20 mouse cellular contexts compared by ENCODE assay signal in the genomic region with DNA sequence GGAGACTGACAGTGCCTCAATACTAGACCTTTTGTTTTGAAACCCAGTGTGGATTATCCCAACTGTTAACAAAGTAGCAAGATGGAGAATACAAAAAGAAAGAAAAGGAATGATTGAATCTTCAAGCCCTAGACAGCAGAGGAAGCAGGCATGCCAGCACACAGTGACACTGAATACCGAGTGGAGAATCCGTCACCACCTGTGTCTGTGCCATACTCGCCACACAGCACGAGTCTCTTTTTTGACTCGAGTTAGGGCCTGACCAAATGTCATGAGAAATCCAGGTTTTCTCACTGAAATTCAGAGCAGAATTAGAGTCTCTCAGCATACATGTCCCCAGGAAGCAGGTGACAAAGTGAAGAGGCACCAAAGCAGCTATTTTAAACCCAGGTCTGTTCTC.
DNase-seq lines count a peak whose midpoint lies in the region; ATAC-seq and TF ChIP-seq lines count a peak whose summit lies in the region.
"Had no signal": no experiment of that assay in that cellular context is flagged by ENCODE, and none has a peak within 500 bp of the region (broad histone marks: within the 10 kb centered on the region; RNA-seq: fewer than 3 reads in every experiment).

No protein-coding gene starts in this region.

- no peak overlapping the region for H3K27ac ChIP-seq in intestine, postnatal 0 days (ENCODE audit: low read depth, low read length)
- H3K27ac ChIP-seq in heart, adult 2 months = no peak overlapping the region
- H3K27ac ChIP-seq in kidney, embryonic 15.5 days = no peak overlapping the region
- H3K27ac ChIP-seq: embryonic facial prominence, embryonic 15.5 days; forebrain, embryonic 10.5 days; hindbrain, embryonic 10.5 days; hindbrain, embryonic 14.5 days; intestine, embryonic 15.5 days had no signal

- no peak for TF ChIP-seq CTCF in intestine, postnatal 0 days (IDR thresholded peaks at IDR 0.05; ENCODE audit: low read depth)
- no peak for TF ChIP-seq CTCF in heart, adult 2 months (IDR thresholded peaks at IDR 0.05)

- no peak overlapping the region for H3K9ac ChIP-seq in intestine, postnatal 0 days (ENCODE audit: low read depth, low read length)
- H3K9ac ChIP-seq in heart, adult 2 months (ENCODE audit: low read depth, low read length) = no peak overlapping the region
- no peak overlapping the region for H3K9ac ChIP-seq in kidney, embryonic 15.5 days
- H3K9ac ChIP-seq: embryonic facial prominence, embryonic 15.5 days; heart, embryonic 12.5 days; hindbrain, embryonic 14.5 days; intestine, embryonic 15.5 days had no signal

- intact Hi-C loops in heart, adult 2 months (cut with DNase I) = no loop called here

- no peak for TF ChIP-seq EP300 in heart, adult 2 months (IDR thresholded peaks at IDR 0.05; ENCODE audit: insufficient read depth, low read depth, low read length)

- H3K79me2 ChIP-seq in heart, adult 2 months (replicated peaks; ENCODE audit: control insufficient read depth, insufficient read depth, low read length) = no peaks in the 10 kb centered on the region

- no peaks in the 10 kb centered on the region for H3K27me3 ChIP-seq in intestine, postnatal 0 days (replicated peaks; ENCODE audit: control insufficient read depth, insufficient read depth, low read length)
- no peaks in the 10 kb centered on the region for H3K27me3 ChIP-seq in heart, adult 2 months (ENCODE audit: control insufficient read depth, insufficient read depth, low read length)
- no peaks in the 10 kb centered on the region for H3K27me3 ChIP-seq in kidney, embryonic 15.5 days
- H3K27me3 ChIP-seq: embryonic facial prominence, embryonic 15.5 days; heart, embryonic 12.5 days; intestine, embryonic 15.5 days had no signal

- no peaks in the 10 kb centered on the region for H3K9me3 ChIP-seq in intestine, postnatal 0 days (ENCODE audit: control insufficient read depth)
- no peaks in the 10 kb centered on the region for H3K9me3 ChIP-seq in kidney, embryonic 15.5 days (replicated peaks)
- H3K9me3 ChIP-seq: embryonic facial prominence, embryonic 15.5 days; forebrain, embryonic 10.5 days; heart, embryonic 12.5 days; hindbrain, embryonic 10.5 days; intestine, embryonic 15.5 days had no signal

- peak; percentile 48 for ATAC-seq in frontal cortex, adult (ENCODE audit: low TSS enrichment)
- ATAC-seq in intestine, postnatal 0 days = no peak
- no peak for ATAC-seq in kidney, embryonic 15.5 days (replicated peaks; ENCODE audit: low FRiP score)
- ATAC-seq: forebrain, embryonic 14.5 days; intestine, embryonic 15.5 days had no signal

- no peaks in the 10 kb centered on the region for H3K4me1 ChIP-seq in intestine, postnatal 0 days (replicated peaks; ENCODE audit: control insufficient read depth, insufficient read depth, low read length)
- no peaks in the 10 kb centered on the region for H3K4me1 ChIP-seq in heart, adult 2 months (ENCODE audit: control insufficient read depth, insufficient read depth, low read length)
- H3K4me1 ChIP-seq in kidney, embryonic 15.5 days = no peaks in the 10 kb centered on the region
- H3K4me1 ChIP-seq: embryonic facial prominence, embryonic 15.5 days; forebrain, embryonic 10.5 days; heart, embryonic 12.5 days; hindbrain, embryonic 10.5 days; intestine, embryonic 15.5 days had no signal

- no peak overlapping the region for H3K4me2 ChIP-seq in intestine, postnatal 0 days (replicated peaks; ENCODE audit: low read depth)
- H3K4me2 ChIP-seq in kidney, embryonic 15.5 days = no peak overlapping the region
- H3K4me2 ChIP-seq: embryonic facial prominence, embryonic 15.5 days; heart, embryonic 12.5 days; hindbrain, embryonic 14.5 days; intestine, embryonic 15.5 days had no signal

- no peak overlapping the region for H3K4me3 ChIP-seq in intestine, postnatal 0 days (ENCODE audit: low read depth, low read length)
- no peak overlapping the region for H3K4me3 ChIP-seq in heart, adult 2 months
- H3K4me3 ChIP-seq in kidney, embryonic 15.5 days (replicated peaks) = no peak overlapping the region
- H3K4me3 ChIP-seq: embryonic facial prominence, embryonic 15.5 days; erythroblast, embryonic 14.5 days; forebrain, embryonic 10.5 days; heart, embryonic 12.5 days; hindbrain, embryonic 10.5 days; intestine, embryonic 15.5 days had no signal

- no peaks in the 10 kb centered on the region for H3K36me3 ChIP-seq in intestine, postnatal 0 days (ENCODE audit: control insufficient read depth, insufficient read depth)
- no peaks in the 10 kb centered on the region for H3K36me3 ChIP-seq in heart, adult 2 months (ENCODE audit: control insufficient read depth, insufficient read depth, low read length)
- H3K36me3 ChIP-seq in kidney, embryonic 15.5 days = no peaks in the 10 kb centered on the region
- H3K36me3 ChIP-seq: embryonic facial prominence, embryonic 15.5 days; forebrain, embryonic 10.5 days; heart, embryonic 12.5 days; hindbrain, embryonic 10.5 days; intestine, embryonic 15.5 days had no signal

- WGBS in intestine, postnatal 0 days = 77% methylated on average over 5 of the region's 5 CpGs
- 75% methylated on average over 5 of the region's 5 CpGs for WGBS in heart, adult 2 months
- 87% methylated on average over 5 of the region's 5 CpGs for WGBS in kidney, embryonic 15.5 days

- TF ChIP-seq POLR2A in heart, adult 2 months (IDR thresholded peaks at IDR 0.05; ENCODE audit: insufficient read depth, low read depth, low read length) = no peak

- no peak for DNase-seq in frontal cortex, adult 2 months (ENCODE audit: extremely low spot score in 1 of 2, low spot score in 1 of 2)
- peak; percentile 30 to 60 for DNase-seq in cerebellum, adult 18-20 months
- DNase-seq in cerebellum, adult 9-11 months = peak; percentile 40
- DNase-seq in cerebellum, postnatal 36 days = peak; percentile 27 to 49
- DNase-seq in heart, adult 2 months = no peak
- DNase-seq: adrenal gland, postnatal 14 days; embryo, embryonic 11 days; gastrocnemius, postnatal 14 days; kidney, adult 8-10 months had no signal

Comparison
In these comparisons a context has a peak if more than half of its experiments do, and no peak if none do; other contexts are left out.
1. DNase-seq: peak in cerebellum, adult 18-20 months (2 of 2), cerebellum, adult 9-11 months (single experiment) and cerebellum, postnatal 36 days (2 of 2); none in frontal cortex, adult 2 months (0 of 2) and heart, adult 2 months (0 of 2).